Mouse (Mus musculus): ENCODE measurements around the gene Pcsk5. TPM values are rescaled to one million over a fixed set of nuclear protein-coding genes. Genes with fewer than 3 reads are reported as not detected.

Gene Pcsk5
- polyA plus RNA-seq, 1 experiment from 2014 or later, result 20.1 TPM

GRCm38 (mm10) chr19:17806626-17807025 is 30.8 kb downstream of the Pcsk5 start:
- peaks cover 3% of the 10 kb centered on the region; the same call in 1 of the 2 replicates for H3K9me3 ChIP-seq
- H3K36me3 ChIP-seq, result no peaks in the 10 kb centered on the region
- no peak for ATAC-seq (ENCODE audit: insufficient number of reproducible peaks, insufficient read depth, low FRiP score, low TSS enrichment, low read depth)
- no peaks in the 10 kb centered on the region for H3K4me1 ChIP-seq (replicated peaks)
- H3K9ac ChIP-seq (replicated peaks), result no peak overlapping the region
- no peak overlapping the region for H3K4me2 ChIP-seq
- H3K27me3 ChIP-seq, result no peaks in the 10 kb centered on the region
- no peak overlapping the region for H3K4me3 ChIP-seq (replicated peaks)
- no peak overlapping the region for H3K27ac ChIP-seq
- 74% methylated on average over 5 of the region's 5 CpGs for WGBS

GRCm38 (mm10) chr19:17800798-17801197 is 36.6 kb downstream of the Pcsk5 start:
- Histone ChIP-seq H3K4me1 (replicated peaks) (no peaks in the 10 kb centered on the region), H3K4me2 (no peak overlapping the region), H3K27ac (no peak overlapping the region), H3K36me3 (no peaks in the 10 kb centered on the region), H3K9ac (replicated peaks) (no peak overlapping the region), H3K9me3 (no peaks in the 10 kb centered on the region), H3K4me3 (replicated peaks) (no peak overlapping the region), H3K27me3 (no peaks in the 10 kb centered on the region)
- WGBS, result 86% methylated on average over 1 of the region's 1 CpGs
- no peak for ATAC-seq (ENCODE audit: insufficient number of reproducible peaks, insufficient read depth, low FRiP score, low TSS enrichment, low read depth)

GRCm38 (mm10) chr19:17799419-17800185 is 37.8 kb downstream of the Pcsk5 start:
- no peaks in the 10 kb centered on the region for H3K36me3 ChIP-seq
- 88% methylated on average over 4 of the region's 4 CpGs for WGBS
- no peak overlapping the region for H3K4me3 ChIP-seq (replicated peaks)
- no peaks in the 10 kb centered on the region for H3K4me1 ChIP-seq (replicated peaks)
- no peak overlapping the region for H3K4me2 ChIP-seq
- no peak for ATAC-seq (ENCODE audit: insufficient number of reproducible peaks, insufficient read depth, low FRiP score, low TSS enrichment, low read depth)
- H3K27me3 ChIP-seq, result no peaks in the 10 kb centered on the region
- no peak overlapping the region for H3K9ac ChIP-seq (replicated peaks)
- no peaks in the 10 kb centered on the region for H3K9me3 ChIP-seq
- H3K27ac ChIP-seq, result no peak overlapping the region

GRCm38 (mm10) chr19:17793457-17793856 is 44.0 kb downstream of the Pcsk5 start:
- ATAC-seq (ENCODE audit: insufficient number of reproducible peaks, insufficient read depth, low FRiP score, low TSS enrichment, low read depth), result no peak
- no peak overlapping the region for H3K4me3 ChIP-seq (replicated peaks)
- no peaks in the 10 kb centered on the region for H3K27me3 ChIP-seq
- H3K9ac ChIP-seq (replicated peaks), result no peak overlapping the region
- no peaks in the 10 kb centered on the region for H3K9me3 ChIP-seq
- H3K4me1 ChIP-seq (replicated peaks), result no peaks in the 10 kb centered on the region
- peaks cover 12% of the 10 kb centered on the region; the same call in 1 of the 2 replicates for H3K36me3 ChIP-seq
- H3K4me2 ChIP-seq, result no peak overlapping the region
- 89% methylated on average over 4 of the region's 4 CpGs for WGBS
- no peak overlapping the region for H3K27ac ChIP-seq

GRCm38 (mm10) chr19:17791485-17792052 is 45.9 kb downstream of the Pcsk5 start:
- 93% methylated on average over 5 of the region's 5 CpGs for WGBS
- ATAC-seq (ENCODE audit: insufficient number of reproducible peaks, insufficient read depth, low FRiP score, low TSS enrichment, low read depth), result no peak
- no peaks in the 10 kb centered on the region for H3K9me3 ChIP-seq

GRCm38 (mm10) chr19:17788617-17789317 is 48.7 kb downstream of the Pcsk5 start:
- Histone ChIP-seq H3K9ac (replicated peaks) (no peak overlapping the region), H3K4me3 (replicated peaks) (no peak overlapping the region), H3K36me3 (peaks cover 12% of the 10 kb centered on the region; the same call in 1 of the 2 replicates), H3K27me3 (no peaks in the 10 kb centered on the region), H3K4me2 (no peak overlapping the region), H3K9me3 (no peaks in the 10 kb centered on the region), H3K4me1 (replicated peaks) (no peaks in the 10 kb centered on the region), H3K27ac (no peak overlapping the region)
- ATAC-seq (ENCODE audit: insufficient number of reproducible peaks, insufficient read depth, low FRiP score, low TSS enrichment, low read depth), result no peak
- WGBS, result 82% methylated on average over 10 of the region's 10 CpGs

More at GRCm38 (mm10) chr19:17791485-17792052, 45.9 kb downstream of the Pcsk5 start:
- no peaks in the 10 kb centered on the region for H3K27me3 ChIP-seq
- no peak overlapping the region for H3K9ac ChIP-seq (replicated peaks)
- H3K27ac ChIP-seq, result no peak overlapping the region
- H3K4me2 ChIP-seq, result no peak overlapping the region
- no peaks in the 10 kb centered on the region for H3K4me1 ChIP-seq (replicated peaks)
- H3K4me3 ChIP-seq (replicated peaks), result no peak overlapping the region
- H3K36me3 ChIP-seq, result peaks cover 12% of the 10 kb centered on the region; the same call in 1 of the 2 replicates

- Histone ChIP-seq H3K27ac (no peak overlapping the region), H3K4me1 (replicated peaks) (no peaks in the 10 kb centered on the region), H3K9me3 (no peaks in the 10 kb centered on the region), H3K9ac (replicated peaks) (no peak overlapping the region), H3K36me3 (no peaks in the 10 kb centered on the region), H3K4me2 (no peak overlapping the region), H3K27me3 (no peaks in the 10 kb centered on the region), H3K4me3 (replicated peaks) (no peak overlapping the region)
- ATAC-seq (ENCODE audit: insufficient number of reproducible peaks, insufficient read depth, low FRiP score, low TSS enrichment, low read depth), result no peak
- 77% methylated on average over 3 of the region's 3 CpGs for WGBS
Observed at GRCm38 (mm10) chr19:17786744-17787143, 50.7 kb downstream of the Pcsk5 start.

GRCm38 (mm10) chr19:17784401-17785192 is 52.8 kb downstream of the Pcsk5 start:
- no peaks in the 10 kb centered on the region for H3K36me3 ChIP-seq
- no peaks in the 10 kb centered on the region for H3K4me1 ChIP-seq (replicated peaks)
- no peak overlapping the region for H3K9ac ChIP-seq (replicated peaks)
- H3K27me3 ChIP-seq, result no peaks in the 10 kb centered on the region
- WGBS, result 81% methylated on average over 2 of the region's 2 CpGs
- no peak overlapping the region for H3K27ac ChIP-seq
- no peaks in the 10 kb centered on the region for H3K9me3 ChIP-seq
- ATAC-seq (ENCODE audit: insufficient number of reproducible peaks, insufficient read depth, low FRiP score, low TSS enrichment, low read depth), result no peak
- H3K4me3 ChIP-seq (replicated peaks), result no peak overlapping the region
- H3K4me2 ChIP-seq, result no peak overlapping the region

- H3K4me3 ChIP-seq (replicated peaks), result no peak overlapping the region
- no peaks in the 10 kb centered on the region for H3K36me3 ChIP-seq
- H3K4me1 ChIP-seq (replicated peaks), result no peaks in the 10 kb centered on the region
- H3K27me3 ChIP-seq, result no peaks in the 10 kb centered on the region
- WGBS, result 90% methylated on average over 2 of the region's 2 CpGs
- no peak overlapping the region for H3K27ac ChIP-seq
- ATAC-seq (ENCODE audit: insufficient number of reproducible peaks, insufficient read depth, low FRiP score, low TSS enrichment, low read depth), result no peak
- no peak overlapping the region for H3K4me2 ChIP-seq
- no peaks in the 10 kb centered on the region for H3K9me3 ChIP-seq
- no peak overlapping the region for H3K9ac ChIP-seq (replicated peaks)
Observed at GRCm38 (mm10) chr19:17783231-17783630, 54.2 kb downstream of the Pcsk5 start.

GRCm38 (mm10) chr19:17781323-17781722 is 56.1 kb downstream of the Pcsk5 start:
- 83% methylated on average over 4 of the region's 4 CpGs for WGBS
- Histone ChIP-seq H3K9me3 (no peaks in the 10 kb centered on the region), H3K36me3 (no peaks in the 10 kb centered on the region), H3K4me2 (no peak overlapping the region), H3K27ac (no peak overlapping the region), H3K4me3 (replicated peaks) (no peak overlapping the region), H3K9ac (replicated peaks) (no peak overlapping the region), H3K27me3 (no peaks in the 10 kb centered on the region), H3K4me1 (replicated peaks) (no peaks in the 10 kb centered on the region)
- no peak for ATAC-seq (ENCODE audit: insufficient number of reproducible peaks, insufficient read depth, low FRiP score, low TSS enrichment, low read depth)

GRCm38 (mm10) chr19:17775943-17776342 is 61.5 kb downstream of the Pcsk5 start:
- no peak for ATAC-seq (ENCODE audit: insufficient number of reproducible peaks, insufficient read depth, low FRiP score, low TSS enrichment, low read depth)
- Histone ChIP-seq H3K36me3 (no peaks in the 10 kb centered on the region), H3K27ac (no peak overlapping the region), H3K9me3 (no peaks in the 10 kb centered on the region; the same call in 1 of the 2 replicates), H3K4me1 (replicated peaks) (0 out of 2 replicates have a peak, but pooled peaks cover 2% of the 10 kb centered on the region), H3K4me2 (no peak overlapping the region), H3K9ac (replicated peaks) (no peak overlapping the region), H3K27me3 (no peaks in the 10 kb centered on the region), H3K4me3 (replicated peaks) (no peak overlapping the region)
- 69% methylated on average over 2 of the region's 2 CpGs for WGBS
